Mouse (Mus musculus): ENCODE data around the gene Astn2.

GRCm38 (mm10) chr4:65589780-65590179, 814.6 kb downstream of the Astn2 start:
- no peak for TF ChIP-seq POLR2A (IDR thresholded peaks at IDR 0.05; ENCODE audit: insufficient read depth, low read depth, low read length)
- TF ChIP-seq CTCF (IDR thresholded peaks at IDR 0.05; ENCODE audit: insufficient read depth, low read depth, low read length) = no peak
